Mouse (Mus musculus): ENCODE measurements around the gene 2010300C02Rik.
A peak's percentile ranks its signal among the peaks of the same experiment; 100 is the strongest.
"Not testable (repeated sequence)": the region's sequence is repeated elsewhere in the genome, so short reads cannot be mapped to it uniquely, and the experiment has no call there.

2010300C02Rik gene

DNA sequence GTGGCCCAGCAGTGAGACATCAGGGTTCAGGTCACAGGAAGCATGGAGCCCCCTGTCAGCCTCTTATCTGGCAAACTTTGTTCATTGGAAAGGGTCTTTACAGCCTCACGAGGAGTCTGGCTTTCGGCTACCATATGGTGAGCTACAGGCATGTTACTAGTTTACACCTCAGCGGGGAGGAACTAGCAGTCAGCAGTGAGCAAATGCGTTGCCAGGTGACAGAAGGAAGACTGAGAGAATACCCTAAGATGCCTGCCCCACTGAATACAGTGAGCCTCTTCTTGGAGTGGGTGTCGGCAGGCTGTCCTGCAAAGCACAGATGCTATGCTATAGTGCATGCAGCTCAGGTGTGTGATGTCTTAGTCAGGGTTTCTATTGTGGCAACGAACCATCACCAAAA is 91.1 kb downstream of the 2010300C02Rik start:
- no peak for DNase-seq (ENCODE audit: low spot score)

DNA sequence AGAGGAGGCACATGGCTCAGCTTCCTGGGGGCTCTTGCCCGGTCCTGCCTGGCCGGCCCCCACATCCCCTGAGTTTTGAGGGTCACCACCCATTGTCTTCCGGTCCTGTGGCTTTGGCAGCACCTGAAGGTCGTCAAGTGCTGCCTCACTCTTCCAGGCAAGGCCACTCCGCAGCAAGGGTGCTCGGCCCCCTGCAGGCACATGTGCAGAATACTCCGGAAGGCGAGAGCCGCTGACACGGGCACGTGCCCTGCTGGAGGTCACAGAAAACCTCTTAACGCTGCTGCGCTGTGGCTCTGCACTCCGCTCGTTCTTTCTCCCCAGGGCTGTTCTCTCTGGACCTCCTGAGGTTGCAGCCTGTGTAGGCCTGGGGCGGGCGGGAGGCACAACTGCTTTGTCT is 95.7 kb downstream of the 2010300C02Rik start:
- no peak for DNase-seq (ENCODE audit: low spot score)

DNA sequence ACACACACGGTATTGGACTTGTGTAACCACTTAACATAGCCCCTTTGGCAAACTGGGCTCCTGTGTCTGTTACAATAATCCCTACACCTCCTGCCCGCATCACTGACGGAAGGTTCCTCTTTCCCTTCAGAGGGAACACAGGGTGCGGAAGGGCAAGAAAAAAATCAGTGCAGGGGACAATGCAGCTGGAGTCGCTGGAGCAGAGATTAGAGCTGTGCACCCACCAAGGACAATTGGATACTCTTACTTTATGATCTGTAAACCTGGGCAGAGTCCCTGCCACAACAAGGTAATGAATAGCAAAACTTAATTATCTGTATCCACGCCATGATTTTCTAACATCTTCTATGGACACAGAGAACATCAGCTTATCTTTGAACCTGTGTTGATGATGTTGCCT is 97.8 kb downstream of the 2010300C02Rik start:
- no peak for DNase-seq (ENCODE audit: low spot score)

- no peak for DNase-seq (ENCODE audit: low spot score)
Measured at GRCm38 (mm10) chr1:37619542-37619941, 100.3 kb downstream of the 2010300C02Rik start.

DNA sequence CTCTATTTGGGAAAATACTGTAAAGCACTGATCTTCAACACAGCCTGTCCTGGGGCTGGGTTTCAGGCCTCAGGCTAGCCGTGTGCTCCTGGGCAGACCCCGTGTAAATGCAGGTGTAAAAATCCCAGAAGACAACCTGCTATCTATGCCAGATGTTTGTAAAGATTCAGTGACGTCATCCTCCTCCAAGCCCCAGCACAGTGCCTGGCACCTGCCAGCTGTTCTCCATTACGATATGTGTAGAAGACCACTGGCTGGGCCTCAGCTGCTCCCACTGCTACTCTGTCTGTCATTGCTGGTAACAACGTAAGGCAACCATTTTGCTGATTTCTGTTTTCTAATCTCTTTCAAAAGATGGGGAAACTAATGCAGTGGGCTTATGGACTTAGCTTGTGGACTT is 102.8 kb downstream of the 2010300C02Rik start:
- DNase-seq (ENCODE audit: low spot score) = no peak

DNA sequence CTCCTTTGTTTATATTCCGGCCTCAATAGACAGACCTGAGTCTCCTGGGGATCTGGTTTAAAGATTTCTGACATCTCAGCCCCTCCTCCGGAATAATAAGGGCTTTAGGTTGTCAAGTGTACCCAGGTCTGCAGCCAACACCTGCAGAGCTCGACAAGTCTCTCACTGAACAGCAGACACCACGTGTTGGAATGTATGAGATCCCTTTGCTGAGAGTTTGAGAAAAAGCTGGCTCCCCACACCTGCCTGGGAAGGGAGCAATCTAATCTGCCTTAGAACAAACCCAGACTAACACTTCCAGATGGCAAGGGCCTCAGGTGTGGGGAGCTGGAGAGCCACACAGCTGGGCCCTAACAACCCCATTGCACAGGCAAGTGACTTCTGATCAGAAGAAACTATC is 103.3 kb downstream of the 2010300C02Rik start:
- DNase-seq (ENCODE audit: low spot score) = no peak

DNA sequence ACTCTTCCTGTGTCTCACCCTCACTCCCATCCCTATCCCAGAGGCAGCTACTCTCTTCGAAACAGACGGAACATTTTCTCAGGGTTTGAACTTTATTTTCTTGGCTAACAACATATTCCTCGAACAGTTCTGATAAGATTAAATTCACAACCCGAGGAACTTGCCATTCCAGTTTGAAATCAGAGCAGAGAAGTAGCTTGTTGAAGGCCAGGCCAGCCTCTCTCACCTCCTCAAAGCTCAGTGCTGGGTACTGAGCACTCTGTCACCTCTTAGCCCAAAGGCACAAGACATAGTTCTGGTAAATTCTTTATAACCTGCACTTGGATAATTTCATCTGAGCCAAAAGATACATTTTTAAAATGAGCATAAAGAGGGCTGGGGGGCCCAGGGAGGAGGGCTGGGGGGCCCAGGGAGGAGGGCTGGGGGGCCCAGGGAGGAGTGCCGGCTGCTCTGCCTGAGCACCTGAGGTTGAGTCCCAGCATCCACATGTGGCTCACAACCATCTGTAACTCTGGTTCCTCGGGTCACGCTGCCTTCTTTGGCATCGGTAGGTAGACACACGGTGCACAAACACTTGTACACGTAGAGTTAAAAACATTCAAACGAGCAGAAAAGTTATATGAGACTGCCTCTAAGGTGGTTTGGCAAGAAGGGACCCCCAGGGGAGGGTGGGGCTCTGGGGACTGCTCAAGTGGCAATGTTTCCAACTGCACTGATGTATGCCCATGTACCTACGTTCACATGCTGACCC is 104.4 kb downstream of the 2010300C02Rik start:
- no peak for DNase-seq (ENCODE audit: low spot score)

DNA sequence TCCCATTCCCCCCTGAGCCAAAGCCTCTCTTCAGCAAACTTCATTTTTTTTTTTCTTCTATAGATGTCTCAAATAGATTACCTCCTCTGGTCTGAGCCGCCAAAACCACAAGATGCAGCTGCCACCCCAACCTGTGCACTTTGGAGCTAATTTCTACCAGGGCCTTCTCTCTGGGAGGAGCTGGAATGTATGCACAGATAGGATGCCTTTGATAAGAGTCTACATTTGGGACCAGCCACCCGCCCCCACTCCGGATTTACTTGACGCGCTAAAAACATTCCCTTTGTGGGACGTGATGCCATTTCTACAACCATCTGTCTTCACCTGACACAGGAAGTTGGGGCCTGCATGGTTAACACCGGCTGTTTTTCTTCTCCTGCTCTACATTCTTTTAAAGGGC is 105.0 kb downstream of the 2010300C02Rik start:
- DNase-seq (ENCODE audit: low spot score) = no peak

GRCm38 (mm10) chr1:37614130-37614529 is 105.8 kb downstream of the 2010300C02Rik start:
- DNase-seq (ENCODE audit: low spot score) = no peak

DNA sequence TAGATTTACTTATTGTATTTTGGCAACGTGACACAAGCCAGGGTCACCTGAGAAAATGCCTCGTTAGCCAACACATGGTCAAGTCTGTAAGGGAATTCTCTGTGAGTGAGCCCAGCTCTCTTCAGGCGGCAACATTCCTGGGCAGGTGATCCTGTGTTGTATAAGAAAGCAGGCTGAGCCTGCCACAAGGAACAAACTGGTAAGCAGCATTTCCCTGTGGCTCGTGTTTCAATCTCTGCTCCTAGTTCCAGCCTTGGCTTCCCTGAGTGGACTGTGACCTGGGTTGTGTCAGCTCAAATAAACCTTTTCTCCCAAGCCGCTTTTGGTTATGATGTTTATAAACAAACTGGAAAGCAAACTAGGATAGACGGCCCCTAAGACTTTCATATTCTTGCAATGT is 108.9 kb downstream of the 2010300C02Rik start:
- no peak for DNase-seq (ENCODE audit: low spot score)

DNA sequence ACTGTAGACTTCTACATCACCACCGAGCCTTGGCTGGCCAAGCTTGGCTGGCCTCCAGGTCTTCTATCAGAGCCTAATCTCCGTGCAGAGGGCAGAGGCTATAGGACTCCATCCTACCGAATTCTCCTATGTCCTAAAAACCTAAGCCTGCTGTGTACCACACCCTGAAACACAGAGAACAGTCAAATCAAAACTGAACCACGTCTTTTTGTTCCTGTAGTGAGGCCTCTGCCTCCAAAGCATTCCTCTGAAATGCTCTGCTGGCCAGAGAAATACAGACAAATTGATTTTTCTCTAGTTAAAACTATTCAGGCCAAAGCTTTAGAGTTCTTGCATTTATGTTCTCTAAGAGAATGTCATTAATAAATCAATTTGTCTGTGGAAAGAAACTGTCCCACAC is 109.6 kb downstream of the 2010300C02Rik start:
- DNase-seq (ENCODE audit: low spot score) = no peak

GRCm38 (mm10) chr1:37605694-37606093 is 114.2 kb downstream of the 2010300C02Rik start:
- DNase-seq (ENCODE audit: low spot score) = not testable (repeated sequence)

GRCm38 (mm10) chr1:37603206-37603605 is 116.7 kb downstream of the 2010300C02Rik start:
- no peak for DNase-seq (ENCODE audit: low spot score)

DNA sequence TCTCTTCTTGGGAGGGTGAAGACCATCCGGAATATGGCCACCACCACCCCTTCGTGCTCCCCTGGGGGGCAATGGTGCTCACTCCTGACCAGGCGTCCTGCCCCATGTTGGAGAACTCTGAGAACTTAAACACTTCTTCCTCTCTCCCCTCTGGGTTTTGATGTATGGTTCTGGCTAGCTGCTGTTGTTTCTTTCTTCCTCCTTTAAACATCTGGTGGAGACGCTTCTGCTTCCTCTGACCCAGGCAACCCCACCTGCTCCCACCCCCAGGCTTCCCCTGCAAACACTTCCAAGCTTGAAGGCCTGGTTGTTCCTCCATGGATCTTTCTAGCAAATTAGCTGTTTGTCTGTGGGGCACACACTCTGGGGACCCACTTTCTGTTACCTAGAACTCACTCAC is 117.6 kb downstream of the 2010300C02Rik start:
- no peak for DNase-seq (ENCODE audit: low spot score)

DNA sequence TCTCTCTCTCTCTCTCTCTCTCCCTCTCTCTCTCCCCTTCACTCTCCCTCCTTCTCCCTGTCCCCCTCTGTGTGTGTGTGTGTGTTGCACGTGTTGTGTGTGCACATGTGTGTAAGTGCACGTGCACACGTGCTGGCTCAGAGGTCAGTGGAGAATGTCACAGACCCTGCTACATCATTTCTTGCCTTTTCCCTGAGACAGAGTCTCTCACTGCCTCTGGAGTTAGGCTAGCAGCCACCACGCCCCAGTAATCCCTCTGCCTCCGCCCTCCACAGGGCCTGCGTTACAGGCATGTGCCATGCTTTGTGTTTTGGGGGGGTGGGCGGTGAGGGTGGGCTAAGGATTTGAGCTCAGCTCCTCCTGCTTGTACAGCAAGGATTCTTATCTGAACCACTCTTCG is 118.4 kb downstream of the 2010300C02Rik start:
- no peak for DNase-seq (ENCODE audit: low spot score)

DNA sequence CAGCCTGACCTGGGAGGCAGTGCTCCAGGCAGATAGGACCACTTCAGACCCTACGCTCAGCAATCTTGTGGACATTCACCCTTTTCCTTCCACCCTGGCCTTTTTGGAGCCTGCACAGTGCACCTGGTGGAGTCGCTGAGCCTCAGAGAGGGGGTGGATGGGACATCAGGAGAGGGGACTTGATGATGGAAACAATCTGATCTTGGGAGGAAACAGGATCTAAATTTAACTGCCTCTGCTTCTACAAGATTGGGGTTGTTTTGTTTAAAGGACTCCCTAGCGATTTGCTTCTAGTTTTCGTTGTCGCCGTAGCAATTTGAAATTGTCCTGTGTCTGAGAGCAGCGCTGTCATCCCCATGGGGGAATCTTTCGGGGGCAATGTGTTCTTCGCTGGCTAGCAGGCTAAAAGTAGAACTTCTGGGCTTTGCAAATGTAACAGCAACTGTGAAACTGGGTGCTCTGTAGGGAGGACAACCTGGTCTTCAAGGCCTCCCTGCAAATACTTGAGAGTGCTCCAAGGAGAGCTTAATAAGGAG is 119.2 kb downstream of the 2010300C02Rik start:
- DNase-seq (ENCODE audit: low spot score) = no peak

GRCm38 (mm10) chr1:37598986-37599385 is 120.9 kb downstream of the 2010300C02Rik start:
- DNase-seq (ENCODE audit: low spot score) = no peak

GRCm38 (mm10) chr1:37594812-37595211 is 125.1 kb downstream of the 2010300C02Rik start:
- not testable (repeated sequence) for DNase-seq (ENCODE audit: low spot score)

DNA sequence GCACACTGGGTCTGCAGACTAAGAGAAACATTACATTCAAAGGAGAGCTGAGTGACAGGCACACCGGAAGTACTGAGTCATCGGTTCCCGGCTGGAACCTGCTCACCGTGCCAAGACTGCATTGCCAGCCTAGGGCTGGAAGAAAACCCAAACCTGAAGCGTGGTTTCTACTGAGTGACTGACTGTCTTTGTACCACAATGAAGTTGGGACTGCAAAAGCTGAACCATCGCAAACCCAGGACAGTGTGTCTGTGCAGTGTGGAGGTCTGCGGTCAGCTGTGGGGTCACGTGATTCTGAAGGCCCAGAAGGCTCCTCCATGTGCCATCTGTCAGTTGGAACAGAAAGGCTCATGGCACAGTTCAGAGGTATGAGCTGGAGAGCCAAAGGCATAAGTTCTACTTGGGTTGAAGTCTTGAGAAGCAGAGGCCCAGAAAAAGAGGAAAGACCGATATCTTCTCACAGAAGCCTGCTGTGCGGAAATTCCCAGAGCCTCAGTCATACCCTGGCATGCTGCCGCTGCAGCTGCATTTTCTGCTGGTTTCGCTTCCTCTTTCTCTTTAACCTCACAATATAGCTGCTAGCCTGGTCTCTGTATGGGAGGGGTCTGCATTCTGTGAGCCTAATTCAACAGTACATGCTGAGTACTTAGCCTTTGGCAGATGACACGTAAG is 133.9 kb downstream of the 2010300C02Rik start:
- DNase-seq (ENCODE audit: low spot score) = peak; percentile 35

GRCm38 (mm10) chr1:37583795-37584464 is 136.0 kb downstream of the 2010300C02Rik start:
- DNase-seq (ENCODE audit: low spot score) = no peak

GRCm38 (mm10) chr1:37583167-37583566 is 136.7 kb downstream of the 2010300C02Rik start:
- no peak for DNase-seq (ENCODE audit: low spot score)

- no peak for DNase-seq (ENCODE audit: low spot score)
Measured at GRCm38 (mm10) chr1:37579686-37580085, 140.2 kb downstream of the 2010300C02Rik start.
